Mouse (Mus musculus) heart, adult 2 months (tissue): ENCODE measurements around the gene Igfbp4. TPM values are rescaled to one million over a fixed set of nuclear protein-coding genes. Genes with fewer than 3 reads are reported as not detected.

Source experiments
- DNase-seq, 2 experiments: peaks; one replicate each; pipeline ENCODE4 v3.0.0; 2021
- H3K27ac ChIP-seq: fragments of 200-600 bp; 2 replicates; pipeline ENCODE4 v1.8.1; 2022
- H3K27me3 ChIP-seq: fragments of 200-500 bp; 2 replicates; pipeline ENCODE4 v1.6.1; 2012; ENCODE audit warnings: mild to moderate bottlenecking, low read length, inconsistent platforms, mixed read lengths; ENCODE audit not compliant: control insufficient read depth, insufficient read depth
- H3K36me3 ChIP-seq: fragments of 200-500 bp; 2 replicates; pipeline ENCODE4 v1.6.1; 2012; ENCODE audit warnings: low read length, inconsistent platforms; ENCODE audit not compliant: control insufficient read depth, insufficient read depth
- H3K4me1 ChIP-seq: fragments of 200-500 bp; 2 replicates; pipeline ENCODE4 v1.6.1; 2011; ENCODE audit warnings: low read length; ENCODE audit not compliant: control insufficient read depth, insufficient read depth
- H3K4me3 ChIP-seq: fragments of 200-600 bp; 2 replicates; pipeline ENCODE4 v1.8.1; 2022
- H3K79me2 ChIP-seq: fragments of 200-500 bp; replicated peaks from 2 replicates; pipeline ENCODE4 v1.6.1; 2012; ENCODE audit warnings: mild to moderate bottlenecking, inconsistent platforms, low read length, moderate library complexity, mixed read lengths; ENCODE audit not compliant: control insufficient read depth, insufficient read depth
- H3K9ac ChIP-seq: fragments of 200-500 bp; 2 replicates; pipeline ENCODE4 v1.6.1; 2012; ENCODE audit warnings: low read depth, mild to moderate bottlenecking, control low read depth, inconsistent platforms, low read length, mixed read lengths
- CTCF ChIP-seq: fragments of 200-600 bp; IDR thresholded peaks from 2 replicates; pipeline ENCODE4 v1.8.1; 2022; ENCODE audit warnings: antibody characterized with exemption, mild to moderate bottlenecking, moderate library complexity
- EP300 ChIP-seq: fragments of 200-500 bp; IDR thresholded peaks from 2 replicates; pipeline ENCODE4 v1.6.1; 2011; ENCODE audit warnings: low read depth, low read length, control low read depth; ENCODE audit not compliant: insufficient read depth
- POLR2A ChIP-seq: fragments of 200-500 bp; IDR thresholded peaks from 2 replicates; pipeline ENCODE4 v1.6.1; 2011; ENCODE audit warnings: mild to moderate bottlenecking, low read depth, low read length, control low read depth; ENCODE audit not compliant: insufficient read depth
- WGBS: fragments of 180-500 bp; shearing (Covaris S2); methylation state at CpG from one replicate; pipeline ENCODE4 v1.1.7; 2018; 5-methylcytosine and 5-hydroxymethylcytosine counted together
- intact Hi-C: fragments of 180-260 bp; cut with DNase I; formaldehyde crosslinking; loops from one replicate; pipeline ENCODE4 v1.15.1; 2025
- polyA plus RNA-seq: library from polyadenylated mRNA; depleted of rRNA; stranded (reverse); fragments of >200 nt; gene quantifications from 2 replicates; pipeline ENCODE4 v1.2.3, GENCODE M21; 2012; rRNA removed
- total RNA-seq, 2 experiments: library from RNA; stranded (reverse); gene quantifications; 2 replicates each; pipeline ENCODE4 v1.2.3; 2021

Gene Igfbp4
- total and polyA plus RNA-seq, 3 experiments, result 81.8 to 163 (median 84.2) TPM

GRCm38 (mm10) chr11:99102575-99103270 is 61.7 kb downstream of the Igfbp4 start:
- Histone ChIP-seq H3K4me1 (peaks cover 7% of the 10 kb centered on the region), H3K4me3 (no peak overlapping the region), H3K9ac (no peak overlapping the region), H3K79me2 (no peaks in the 10 kb centered on the region), H3K36me3 (no peaks in the 10 kb centered on the region), H3K27me3 (0 out of 2 replicates have a peak, but pooled peaks cover 2% of the 10 kb centered on the region), H3K27ac (no peak overlapping the region)
- whole genome bisulfite sequencing, result 71% methylated on average over 9 of the region's 9 CpGs
- TF ChIP-seq POLR2A (no peak), CTCF (no peak), EP300 (no peak)
- DNase-seq, result no peak
- intact Hi-C loops, result no loop called here

Other genes with a start within 250 kb of the Igfbp4 start
- gene Msl1, start 245.7 kb upstream of the Igfbp4 start, total RNA-seq, result 10 to 100 TPM; 68.9 to 75.3 TPM
- gene Msl1, start 245.7 kb upstream of the Igfbp4 start, polyA plus RNA-seq, result 21.9 and 44.4 TPM in 2 replicates
- gene Casc3, start 236.3 kb upstream of the Igfbp4 start, total RNA-seq, result 10 to 100 TPM; 18.7 to 20.7 TPM
- gene Casc3, start 236.3 kb upstream of the Igfbp4 start, polyA plus RNA-seq, result 17.5 and 25.2 TPM in 2 replicates
- gene Rapgefl1, start 204.5 kb upstream of the Igfbp4 start, total RNA-seq, result under 1 TPM; 0.50 to 0.77 TPM
- 2.8 and 3.0 TPM in 2 replicates for gene Rapgefl1, start 204.5 kb upstream of the Igfbp4 start, polyA plus RNA-seq
- gene Wipf2, start 177.6 kb upstream of the Igfbp4 start, total RNA-seq, result 1 to 10 TPM; 9.1 to 9.6 TPM
- 4.0 and 5.1 TPM in 2 replicates for gene Wipf2, start 177.6 kb upstream of the Igfbp4 start, polyA plus RNA-seq
- gene Cdc6, start 133.4 kb upstream of the Igfbp4 start, total RNA-seq, result under 1 TPM; 0.13 to 0.32 TPM
- gene Cdc6, start 133.4 kb upstream of the Igfbp4 start, polyA plus RNA-seq, result 0.14 and 0.26 TPM in 2 replicates
- gene Rara, start 113.4 kb upstream of the Igfbp4 start, total RNA-seq, result 10 to 100 TPM; 10.1 to 12.8 TPM
- gene Rara, start 113.4 kb upstream of the Igfbp4 start, polyA plus RNA-seq, result 7.1 and 10.9 TPM in 2 replicates
- gene Gjd3, start 58.2 kb upstream of the Igfbp4 start, total RNA-seq, result under 1 TPM; 0.27 to 0.31 TPM
- gene Gjd3, start 58.2 kb upstream of the Igfbp4 start, polyA plus RNA-seq, result 0.94 and 1.6 TPM in 2 replicates
- gene Top2a, start 17.1 kb upstream of the Igfbp4 start, total RNA-seq, result 1 to 10 TPM; 1.4 to 2.3 TPM
- gene Top2a, start 17.1 kb upstream of the Igfbp4 start, polyA plus RNA-seq, result 0.27 and 0.56 TPM in 2 replicates
- under 1 TPM; 0.16 to 0.23 TPM for gene Tns4, start 48.1 kb downstream of the Igfbp4 start, total RNA-seq
- 0.49 and 1.1 TPM in 2 replicates for gene Tns4, start 48.1 kb downstream of the Igfbp4 start, polyA plus RNA-seq
- under 1 TPM; 0.29 to 0.59 TPM for gene Ccr7, start 113.8 kb downstream of the Igfbp4 start, total RNA-seq
- 2.6 and 2.7 TPM in 2 replicates for gene Ccr7, start 113.8 kb downstream of the Igfbp4 start, polyA plus RNA-seq
- gene Smarce1, start 189.8 kb downstream of the Igfbp4 start, total RNA-seq, result 10 to 100 TPM; 41.8 to 44.6 TPM
- 22.2 and 29.3 TPM in 2 replicates for gene Smarce1, start 189.8 kb downstream of the Igfbp4 start, polyA plus RNA-seq
- gene Krt222, start 202.8 kb downstream of the Igfbp4 start, total RNA-seq, result 10 to 100 TPM; 26.9 to 31.0 TPM
- 6.8 and 12.7 TPM in 2 replicates for gene Krt222, start 202.8 kb downstream of the Igfbp4 start, polyA plus RNA-seq
- not detected for gene Krt24, start 244.0 kb downstream of the Igfbp4 start, total RNA-seq
- not detected in 2 replicates for gene Krt24, start 244.0 kb downstream of the Igfbp4 start, polyA plus RNA-seq